Mouse (Mus musculus) myocyte (in vitro differentiated cells): ENCODE data around the gene Pvr. TPM values are rescaled to one million over a fixed set of nuclear protein-coding genes. Genes with fewer than 3 reads are reported as not detected.

Source experiments
- H3K27me3 ChIP-seq: one replicate; pipeline ENCODE4 v1.6.1; 2011; ENCODE audit not compliant: control insufficient read depth, insufficient read depth, insufficient read length
- H3K36me3 ChIP-seq: one replicate; pipeline ENCODE4 v1.6.1; 2011; ENCODE audit not compliant: control insufficient read depth, insufficient read depth
- H3K4me2 ChIP-seq: one replicate; pipeline ENCODE4 v1.6.1; 2011; ENCODE audit warnings: low read depth, control low read depth
- H3K4me3 ChIP-seq: one replicate; pipeline ENCODE4 v1.5.1; 2011; ENCODE audit warnings: mild to moderate bottlenecking, control low read depth, moderate library complexity
- H3K79me2 ChIP-seq: one replicate; pipeline ENCODE4 v1.6.1; 2011; ENCODE audit not compliant: control insufficient read depth, insufficient read depth
- H3ac ChIP-seq: one replicate; pipeline ENCODE4 v1.6.1; 2011; ENCODE audit not compliant: control insufficient read depth, insufficient read length
- CEBPB ChIP-seq: IDR thresholded peaks from 2 replicates; pipeline ENCODE4 v1.6.1; 2011; ENCODE audit warnings: mild to moderate bottlenecking, moderate library complexity; ENCODE audit not compliant: poor library complexity, insufficient read depth, severe bottlenecking
- E2F4 ChIP-seq: IDR thresholded peaks from one replicate; pipeline ENCODE4 v1.6.1; 2011; ENCODE audit warnings: mild to moderate bottlenecking, control low read depth, moderate library complexity; ENCODE audit not compliant: insufficient read depth
- MAX ChIP-seq: IDR thresholded peaks from one replicate; pipeline ENCODE4 v1.6.1; 2011; ENCODE audit warnings: low read depth, mild to moderate bottlenecking, control low read depth
- MYOD1 ChIP-seq, 3 experiments: IDR thresholded peaks; one replicate each; pipeline ENCODE4 v1.6.1; 2011; ENCODE audit warnings: control low read depth in 2 of 3, low read depth in 2 of 3, mild to moderate bottlenecking in 2 of 3, moderate library complexity in 1 of 3; ENCODE audit not compliant: insufficient read length in 2 of 3, control insufficient read depth in 1 of 3
- MYOG ChIP-seq, 3 experiments: IDR thresholded peaks; one replicate each; pipeline ENCODE4 v1.6.1; 2011; ENCODE audit warnings: control low read depth in 2 of 3, low read depth in 2 of 3, mild to moderate bottlenecking in 2 of 3; ENCODE audit not compliant: insufficient read length in 2 of 3, control insufficient read depth in 1 of 3, insufficient read depth in 1 of 3
- POLR2A ChIP-seq: IDR thresholded peaks from one replicate; pipeline ENCODE4 v1.6.1; 2011; ENCODE audit warnings: low read depth, mild to moderate bottlenecking, control low read depth, moderate library complexity; ENCODE audit not compliant: insufficient read length
- POLR2AphosphoS2 ChIP-seq: IDR thresholded peaks from one replicate; pipeline ENCODE4 v1.6.1; 2011; ENCODE audit warnings: low read depth, control low read depth; ENCODE audit not compliant: insufficient read length
- REST ChIP-seq: IDR thresholded peaks from one replicate; pipeline ENCODE4 v1.6.1; 2011; ENCODE audit warnings: mild to moderate bottlenecking, control low read depth, moderate library complexity; ENCODE audit not compliant: insufficient read depth, insufficient read length
- SRF ChIP-seq: IDR thresholded peaks from one replicate; pipeline ENCODE4 v1.6.1; 2011; ENCODE audit warnings: low read depth; ENCODE audit not compliant: control insufficient read depth, insufficient read length
- TCF12 ChIP-seq: IDR thresholded peaks from one replicate; pipeline ENCODE4 v1.6.1; 2011; ENCODE audit warnings: mild to moderate bottlenecking, control low read depth; ENCODE audit not compliant: poor library complexity, insufficient read depth, severe bottlenecking
- TCF3 ChIP-seq: IDR thresholded peaks from one replicate; pipeline ENCODE4 v1.6.1; 2011; ENCODE audit warnings: low read depth, control low read depth; ENCODE audit not compliant: insufficient read length
- USF1 ChIP-seq: IDR thresholded peaks from one replicate; pipeline ENCODE4 v1.6.1; 2011; ENCODE audit warnings: low read depth, mild to moderate bottlenecking, control low read depth, moderate library complexity
- polyA plus RNA-seq: library from polyadenylated mRNA; unstranded; fragments of >200 nt; fragmentation: generic; extraction: Trizol; gene quantifications from one replicate; pipeline ENCODE4 v1.2.1, GENCODE M21; 2012; ENCODE audit warnings: missing spikeins

The Pvr gene
- polyA plus RNA-seq, 1 experiment = 39.7 TPM

- TF ChIP-seq MYOD1 (IDR thresholded peaks at IDR 0.05; ENCODE audit: control insufficient read depth in 1 of 3, insufficient read length in 2 of 3, low read depth in 2 of 3) (no peak), POLR2AphosphoS2 (no peak), REST (no peak), CEBPB (no peak), TCF12 (no peak), USF1 (peak; percentile 42)
- H3K4me2 ChIP-seq = peak overlapping the region; percentile 35
- no peak overlapping the region for H3K4me3 ChIP-seq
- H3ac ChIP-seq = no peak overlapping the region
- no peaks in the 10 kb centered on the region for H3K27me3 ChIP-seq
- H3K36me3 ChIP-seq = no peaks in the 10 kb centered on the region
- H3K79me2 ChIP-seq = no peaks in the 10 kb centered on the region
These were observed 44.8 kb downstream of the Pvr start for GRCm38 (mm10) chr7:19875948-19876682.

- TF ChIP-seq POLR2AphosphoS2 (no peak), REST (no peak), MYOD1 (IDR thresholded peaks at IDR 0.05; ENCODE audit: control insufficient read depth in 1 of 3, insufficient read length in 2 of 3, low read depth in 2 of 3) (no peak), SRF (no peak), TCF12 (no peak), CEBPB (no peak), MAX (no peak), MYOG (IDR thresholded peaks at IDR 0.05; ENCODE audit: control insufficient read depth in 1 of 3, insufficient read depth in 1 of 3, insufficient read length in 2 of 3, low read depth in 2 of 3) (no peak), TCF3 (no peak), USF1 (no peak), E2F4 (no peak)
- no peaks in the 10 kb centered on the region for H3K36me3 ChIP-seq
- H3ac ChIP-seq = no peak overlapping the region
- no peaks in the 10 kb centered on the region for H3K79me2 ChIP-seq
- H3K4me3 ChIP-seq = no peak overlapping the region
- no peaks in the 10 kb centered on the region for H3K27me3 ChIP-seq
- no peak overlapping the region for H3K4me2 ChIP-seq
These were observed 48.9 kb downstream of the Pvr start for GRCm38 (mm10) chr7:19871943-19872601.

GRCm38 (mm10) chr7:19871137-19871621 lies 49.8 kb downstream of the Pvr start:
- TF ChIP-seq SRF (no peak), CEBPB (no peak), MYOD1 (IDR thresholded peaks at IDR 0.05; ENCODE audit: control insufficient read depth in 1 of 3, insufficient read length in 2 of 3, low read depth in 2 of 3) (no peak), TCF12 (no peak), MYOG (IDR thresholded peaks at IDR 0.05; ENCODE audit: control insufficient read depth in 1 of 3, insufficient read depth in 1 of 3, insufficient read length in 2 of 3, low read depth in 2 of 3) (no peak), REST (no peak), USF1 (no peak)
- Histone ChIP-seq H3K4me2 (no peak overlapping the region), H3K27me3 (no peaks in the 10 kb centered on the region), H3K4me3 (no peak overlapping the region), H3K36me3 (no peaks in the 10 kb centered on the region), H3K79me2 (no peaks in the 10 kb centered on the region), H3ac (no peak overlapping the region)

GRCm38 (mm10) chr7:19867751-19868399 lies 53.1 kb downstream of the Pvr start:
- Histone ChIP-seq H3K79me2 (no peaks in the 10 kb centered on the region), H3K4me3 (no peak overlapping the region), H3ac (no peak overlapping the region), H3K36me3 (no peaks in the 10 kb centered on the region), H3K4me2 (no peak overlapping the region), H3K27me3 (no peaks in the 10 kb centered on the region)
- no peak for TF ChIP-seq POLR2AphosphoS2
- no peak for TF ChIP-seq USF1
- TF ChIP-seq MYOD1 (IDR thresholded peaks at IDR 0.05; ENCODE audit: control insufficient read depth in 1 of 3, insufficient read length in 2 of 3, low read depth in 2 of 3) = no peak
- no peak for TF ChIP-seq REST
- no peak for TF ChIP-seq E2F4
- no peak for TF ChIP-seq MAX
- no peak for TF ChIP-seq CEBPB
- TF ChIP-seq MYOG (IDR thresholded peaks at IDR 0.05; ENCODE audit: control insufficient read depth in 1 of 3, insufficient read depth in 1 of 3, insufficient read length in 2 of 3, low read depth in 2 of 3) = no peak
- no peak for TF ChIP-seq SRF
- no peak for TF ChIP-seq TCF12
- TF ChIP-seq POLR2A = no peak
- no peak for TF ChIP-seq TCF3

GRCm38 (mm10) chr7:19866490-19866889 lies 54.5 kb downstream of the Pvr start:
- TF ChIP-seq MYOD1 (IDR thresholded peaks at IDR 0.05; ENCODE audit: control insufficient read depth in 1 of 3, insufficient read length in 2 of 3, low read depth in 2 of 3) (peak in 2 of 3 experiments; percentile 15 to 65), MYOG (IDR thresholded peaks at IDR 0.05; ENCODE audit: control insufficient read depth in 1 of 3, insufficient read depth in 1 of 3, insufficient read length in 2 of 3, low read depth in 2 of 3) (peak in 2 of 3 experiments; percentile 21 to 51), CEBPB (no peak), USF1 (no peak)
- no peaks in the 10 kb centered on the region for H3K27me3 ChIP-seq
- no peak overlapping the region for H3ac ChIP-seq
- no peaks in the 10 kb centered on the region for H3K79me2 ChIP-seq
- H3K36me3 ChIP-seq = no peaks in the 10 kb centered on the region
- no peak overlapping the region for H3K4me3 ChIP-seq
- H3K4me2 ChIP-seq = no peak overlapping the region
